Mouse (Mus musculus) kidney, adult 11 months (tissue): Measurements from ENCODE around the gene Shank2.

Experiments
- DNase-seq: peaks from one replicate; pipeline ENCODE4 v3.0.0; 2022

Shank2 gene

DNA sequence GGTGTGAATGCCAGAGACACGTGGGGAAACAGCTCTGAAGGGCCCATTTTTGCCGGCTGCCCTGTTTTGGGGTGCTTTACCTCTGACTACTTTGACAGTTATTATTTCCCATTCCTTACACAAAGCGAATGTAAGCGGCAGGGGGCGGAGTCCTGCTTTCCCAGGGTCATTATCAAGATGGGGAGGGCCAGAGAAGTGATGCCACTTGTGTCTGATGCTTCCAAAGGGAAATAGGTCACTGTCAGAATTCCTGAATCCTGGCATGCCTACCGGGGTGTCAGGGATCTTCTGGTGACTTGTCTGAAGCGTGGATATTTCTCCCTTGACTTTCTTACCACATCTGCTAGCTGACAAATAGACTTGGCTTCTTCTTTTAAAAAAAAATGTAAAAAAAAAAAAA, 173.3 kb downstream of the Shank2 start:
- DNase-seq, result no peak

DNA sequence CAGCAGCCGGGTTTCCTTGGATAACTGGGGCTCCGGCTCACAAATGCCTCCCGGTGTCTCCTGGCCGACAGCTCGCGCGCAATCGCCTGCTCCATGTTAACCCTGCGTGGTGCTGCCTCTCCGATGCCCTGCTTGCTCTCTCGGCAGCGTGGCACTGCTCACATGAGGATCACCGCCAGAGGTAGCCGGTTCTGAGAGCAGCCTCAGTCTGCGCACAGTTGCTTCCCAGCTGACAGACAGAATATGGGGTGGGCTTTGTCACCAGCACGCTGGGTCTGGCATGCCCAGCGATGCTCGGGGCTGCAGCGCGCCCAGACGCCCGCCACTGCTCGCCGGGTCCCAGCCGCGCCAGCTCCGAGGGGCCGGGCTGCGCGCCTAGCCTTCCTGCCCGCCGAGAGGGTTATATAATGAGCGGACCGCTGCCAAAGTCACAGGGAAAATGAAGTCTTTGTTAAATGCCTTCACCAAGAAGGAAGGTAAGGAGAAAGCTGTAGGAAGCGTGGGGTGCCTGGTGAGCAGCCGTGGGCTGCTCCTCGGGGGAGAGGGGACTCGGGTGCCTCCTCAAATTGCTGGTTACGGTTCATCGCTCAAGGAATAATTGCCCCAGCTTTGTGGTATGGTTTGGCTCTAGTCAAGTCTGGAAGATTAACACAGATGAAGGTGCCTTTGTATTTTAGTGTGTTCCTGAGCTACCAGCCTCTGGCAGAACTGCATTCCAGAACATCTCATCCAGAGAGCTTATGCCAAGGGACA, 173.9 kb downstream of the Shank2 start:
- peak; percentile 28 for DNase-seq

DNA sequence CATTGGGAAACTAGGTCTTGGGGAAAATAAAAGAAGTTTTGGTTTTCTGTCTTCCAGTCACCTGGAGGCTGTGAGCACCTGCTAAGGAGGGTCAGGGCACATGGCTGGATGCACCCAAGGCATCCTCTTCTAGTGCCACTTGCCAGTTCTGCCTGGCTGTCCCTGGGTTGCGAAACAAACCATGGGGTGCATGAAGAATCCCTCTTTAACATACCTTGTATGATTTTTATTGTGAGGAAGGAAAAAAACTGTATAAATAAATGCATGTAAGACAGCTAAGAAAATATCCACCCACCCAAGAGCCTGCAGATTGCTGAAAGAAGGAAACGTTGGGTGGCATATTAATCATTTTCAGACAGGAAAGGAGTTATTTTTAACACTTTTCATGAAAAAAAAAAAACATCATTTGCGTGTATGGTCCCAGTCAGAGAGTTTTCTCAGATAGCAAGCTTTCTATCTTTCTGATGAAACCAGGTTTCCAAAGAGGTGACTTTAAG, 174.6 kb downstream of the Shank2 start:
- peak; percentile 27 for DNase-seq

DNA sequence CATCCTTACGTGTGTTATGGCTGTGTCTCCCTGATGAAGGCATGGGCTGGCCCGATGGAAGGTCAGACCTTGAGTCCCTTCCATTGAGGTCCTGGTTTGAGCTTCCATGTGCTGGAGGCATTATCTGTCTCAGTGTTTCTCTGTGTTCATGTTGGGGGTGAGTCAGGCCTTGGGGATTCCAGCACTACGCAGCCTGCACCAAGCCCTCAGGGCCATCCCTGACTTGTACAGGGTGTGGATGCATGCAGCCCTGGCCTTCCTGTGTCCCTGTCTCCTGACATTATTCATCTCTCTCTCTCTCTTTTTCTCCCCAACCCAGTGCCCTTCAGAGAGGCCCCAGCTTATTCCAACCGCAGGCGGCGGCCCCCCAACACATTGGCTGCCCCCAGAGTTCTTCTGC, 177.7 kb downstream of the Shank2 start:
- no peak for DNase-seq

DNA sequence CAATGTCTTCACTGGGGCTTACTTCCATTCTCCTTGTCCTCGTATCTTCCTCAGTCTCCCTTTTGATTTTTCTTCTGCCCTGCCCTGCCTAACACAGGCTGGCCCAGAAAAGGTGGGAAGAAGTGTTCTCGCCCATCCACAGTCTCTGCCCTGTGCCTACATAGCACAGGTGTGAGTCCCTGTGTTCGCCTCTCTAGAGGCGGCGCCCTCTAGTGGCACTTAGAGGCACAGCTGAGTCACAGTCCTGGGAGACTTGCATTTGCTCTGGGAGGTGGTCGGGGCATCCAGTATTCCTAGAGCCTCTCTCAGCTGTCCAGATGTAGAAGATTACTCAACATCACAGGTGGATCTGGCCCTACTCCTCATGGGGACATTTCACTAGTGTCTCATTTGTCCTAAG, 179.2 kb downstream of the Shank2 start:
- peak; percentile 12 for DNase-seq

DNA sequence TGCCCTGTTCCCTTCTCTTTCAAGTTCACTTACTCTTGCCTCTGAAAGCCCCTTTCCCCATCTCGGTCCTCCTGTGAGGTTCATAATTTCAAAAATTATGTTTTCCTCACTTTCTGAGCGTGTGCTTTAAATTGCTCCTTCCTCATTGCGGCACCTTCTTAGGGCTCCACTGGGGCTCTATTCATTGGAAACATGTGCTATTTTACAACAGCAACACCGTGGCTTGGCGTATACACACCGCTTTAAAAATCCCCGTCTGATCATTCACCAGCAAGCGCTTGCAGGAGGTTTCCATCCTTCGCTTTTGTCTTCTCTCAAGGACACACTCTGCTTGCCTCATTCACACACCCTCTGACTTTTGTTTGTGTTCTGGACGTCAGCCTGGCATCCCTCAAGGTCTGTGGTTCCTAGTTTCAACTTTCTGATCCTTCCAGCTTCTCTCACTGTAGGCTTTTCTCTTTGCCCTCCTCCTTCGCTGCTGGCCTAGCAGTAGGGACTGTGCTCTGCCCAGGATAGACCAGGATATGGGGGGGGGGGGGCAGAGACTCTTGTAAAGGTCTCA, 186.2 kb downstream of the Shank2 start:
- DNase-seq, result no peak

DNA sequence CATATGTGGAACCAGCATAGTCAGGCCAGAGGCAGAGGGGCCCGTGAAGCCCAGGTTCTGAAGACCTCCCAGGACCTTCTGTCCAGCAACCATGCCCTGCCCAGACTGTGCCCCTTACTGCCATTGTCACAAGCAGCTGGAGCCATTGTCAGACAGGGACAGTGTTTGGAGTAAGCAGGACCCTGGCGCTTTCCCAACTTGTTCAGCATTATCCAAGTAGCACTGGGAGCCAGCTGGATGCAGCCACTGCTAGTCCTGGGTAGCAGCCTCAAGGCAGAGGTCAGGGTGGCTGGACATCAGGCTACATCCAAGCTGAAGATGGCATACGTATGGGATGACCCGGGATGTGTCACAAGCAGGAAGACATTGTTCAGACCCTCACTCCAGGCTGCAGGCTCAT, 187.7 kb downstream of the Shank2 start:
- DNase-seq, result no peak

DNA sequence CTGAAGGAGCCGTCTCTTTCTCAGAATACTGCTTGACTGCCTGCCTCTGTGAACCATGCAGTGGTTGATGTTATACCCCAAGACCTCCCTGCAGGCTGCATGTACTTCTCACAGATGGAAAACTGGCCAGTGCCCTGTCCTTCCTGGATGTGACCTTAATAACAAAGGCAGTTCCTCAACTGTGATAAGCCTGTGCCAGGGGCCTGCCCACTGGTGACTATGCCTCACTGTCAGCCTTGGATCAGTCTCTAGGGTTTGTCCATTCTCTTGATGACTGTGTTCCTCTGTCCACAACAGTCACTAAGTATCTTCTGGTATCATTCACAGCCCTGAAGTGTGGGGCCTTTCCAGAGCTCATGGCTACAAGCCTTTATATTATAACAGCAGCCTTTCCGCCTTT, 196.8 kb downstream of the Shank2 start:
- no peak for DNase-seq

DNA sequence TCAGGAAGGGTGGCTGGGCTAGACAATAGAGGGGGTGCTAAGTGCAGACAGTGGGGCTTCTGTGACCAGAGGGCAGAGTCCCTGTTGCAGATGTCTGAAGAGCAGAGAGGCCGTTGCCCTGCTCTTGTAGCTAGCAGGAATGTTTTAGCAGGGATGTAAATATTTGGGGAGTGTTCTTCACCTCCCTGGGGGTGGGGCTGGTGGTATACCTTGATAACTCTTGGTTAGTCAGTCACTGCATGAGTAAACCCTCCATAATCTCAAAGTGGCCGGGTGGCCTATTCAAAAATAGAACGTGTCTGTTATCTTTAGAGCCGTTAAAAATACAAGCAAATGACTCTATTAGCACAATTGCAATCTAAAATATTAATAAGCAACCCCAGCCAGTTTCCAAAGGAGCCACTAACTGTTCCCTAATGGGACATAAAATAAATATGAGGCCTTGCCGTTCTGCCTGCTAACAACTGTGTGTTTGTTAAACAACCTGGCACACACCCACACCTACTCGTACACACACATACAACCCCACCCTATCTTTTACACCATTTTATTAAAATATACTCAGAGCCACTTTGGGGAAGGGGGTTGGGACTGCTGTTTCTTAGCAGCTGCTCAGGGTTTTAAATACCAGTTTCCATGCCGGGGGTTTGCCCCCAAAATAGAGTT, 200.4 kb downstream of the Shank2 start:
- no peak for DNase-seq

DNA sequence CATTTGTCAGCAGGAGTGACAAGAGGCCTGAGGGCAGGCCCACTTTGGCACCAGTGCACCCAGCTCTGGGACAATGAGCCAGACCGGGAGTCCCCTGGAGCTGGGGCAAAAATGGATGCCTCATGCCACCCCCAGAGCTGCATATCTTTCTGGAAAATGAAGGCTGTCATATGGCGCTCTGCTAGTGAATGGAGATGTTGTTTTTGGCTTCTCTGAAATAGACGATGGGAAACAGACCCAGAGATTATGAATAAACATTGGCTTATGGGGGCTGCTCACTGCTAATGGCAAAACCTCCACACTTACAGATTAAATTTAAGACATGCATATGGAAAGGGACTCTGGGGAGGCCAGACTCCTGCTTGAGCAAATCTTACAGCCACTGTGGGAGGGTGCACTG, 202.6 kb downstream of the Shank2 start:
- DNase-seq, result no peak

DNA sequence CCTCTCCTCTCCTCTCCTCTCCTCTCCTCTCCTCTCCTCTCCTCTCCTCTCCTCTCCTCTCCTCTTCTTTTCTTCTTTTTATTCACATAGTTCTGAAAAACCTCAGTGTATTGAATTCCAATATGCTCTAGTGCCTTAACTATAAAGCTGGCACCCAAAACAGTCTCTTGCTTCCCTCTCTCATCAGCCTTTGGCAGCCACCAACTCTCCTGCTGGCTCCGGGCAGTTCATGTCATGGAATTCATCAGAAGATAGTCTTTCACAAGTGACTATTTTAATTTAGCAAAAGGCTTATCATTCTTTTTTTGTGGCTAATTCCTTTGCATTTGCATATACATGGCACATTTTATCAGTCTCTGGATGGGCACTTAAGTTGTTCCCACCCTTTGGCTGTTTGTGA, 203.4 kb downstream of the Shank2 start:
- no peak for DNase-seq

DNA sequence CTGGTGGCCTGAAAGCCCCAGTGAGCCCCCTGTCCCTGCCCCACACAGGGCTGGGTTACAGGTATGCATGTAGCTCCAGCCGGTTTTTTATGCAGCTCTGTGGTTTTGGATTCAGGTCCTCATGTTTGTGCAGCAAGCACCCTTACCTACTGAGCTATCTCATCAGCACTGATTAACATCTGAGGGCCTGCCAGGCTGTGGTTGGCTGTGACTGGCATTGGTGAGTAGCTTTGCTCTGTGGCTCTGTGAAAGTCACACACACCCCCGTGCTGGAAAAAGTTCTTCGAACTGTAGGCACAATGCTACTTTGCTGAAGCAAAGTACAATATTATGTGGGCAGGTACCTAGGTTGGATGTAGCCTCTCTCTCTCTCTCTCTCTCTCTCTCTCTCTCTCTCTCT, 204.1 kb downstream of the Shank2 start:
- peak; percentile 25 for DNase-seq

DNA sequence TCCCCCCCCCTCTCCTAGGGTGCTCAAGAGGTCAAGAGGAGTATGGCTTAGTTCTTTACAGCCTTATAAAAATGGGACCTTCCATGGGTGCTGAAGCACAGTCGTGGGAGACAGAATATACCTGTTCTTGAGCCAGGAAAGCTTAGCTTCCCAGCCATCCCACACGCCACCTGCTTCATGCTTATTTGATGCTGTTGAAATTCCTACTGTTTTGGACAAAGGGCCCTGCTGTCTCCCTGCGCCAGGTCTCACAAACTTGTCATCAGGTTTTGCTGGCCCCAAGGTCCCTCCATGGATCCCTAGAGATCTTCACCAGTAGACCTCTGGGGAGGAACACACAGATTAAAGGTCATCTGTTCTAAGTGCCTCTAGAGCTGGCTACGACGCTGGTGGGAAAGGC, 204.5 kb downstream of the Shank2 start:
- no peak for DNase-seq

DNA sequence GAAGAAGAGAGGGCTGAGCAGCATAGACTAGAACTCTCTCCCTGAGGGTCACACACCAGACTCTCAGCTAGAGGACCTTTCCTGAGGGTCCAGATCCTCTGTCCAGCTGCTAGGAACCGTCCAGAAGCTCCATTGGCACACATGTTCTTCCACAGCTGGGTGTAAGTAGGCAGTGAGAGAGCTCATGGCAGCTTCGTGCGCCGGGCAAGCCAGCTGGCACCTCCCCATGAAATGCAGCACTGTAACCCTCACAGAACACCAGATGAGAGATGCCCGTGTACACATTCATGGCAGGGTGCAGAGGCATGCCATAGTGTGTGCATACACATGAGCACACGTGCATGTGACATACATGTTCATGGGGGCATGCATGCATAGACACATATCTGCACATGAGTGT, 205.4 kb downstream of the Shank2 start:
- DNase-seq, result no peak

DNA sequence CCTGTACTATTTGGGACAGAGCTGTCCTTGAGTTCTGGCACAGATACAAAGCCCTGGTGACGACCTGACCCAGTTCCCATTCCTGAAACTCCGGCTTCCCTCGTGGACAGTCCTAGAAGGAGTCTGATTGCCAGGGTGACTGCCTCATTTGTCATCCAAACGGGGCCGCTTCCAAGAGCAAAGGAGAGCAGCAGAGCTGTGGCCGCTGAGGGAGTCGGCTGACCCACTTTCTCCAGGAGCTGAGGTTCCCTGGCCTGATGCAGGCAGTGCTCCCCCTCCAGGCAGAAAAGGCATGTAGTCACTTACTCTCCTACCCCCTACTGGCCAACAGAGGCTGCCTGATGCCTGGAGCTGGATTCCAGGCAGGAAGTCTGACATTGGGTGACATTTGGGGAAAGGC, 206.1 kb downstream of the Shank2 start:
- DNase-seq, result peak; percentile 50

DNA sequence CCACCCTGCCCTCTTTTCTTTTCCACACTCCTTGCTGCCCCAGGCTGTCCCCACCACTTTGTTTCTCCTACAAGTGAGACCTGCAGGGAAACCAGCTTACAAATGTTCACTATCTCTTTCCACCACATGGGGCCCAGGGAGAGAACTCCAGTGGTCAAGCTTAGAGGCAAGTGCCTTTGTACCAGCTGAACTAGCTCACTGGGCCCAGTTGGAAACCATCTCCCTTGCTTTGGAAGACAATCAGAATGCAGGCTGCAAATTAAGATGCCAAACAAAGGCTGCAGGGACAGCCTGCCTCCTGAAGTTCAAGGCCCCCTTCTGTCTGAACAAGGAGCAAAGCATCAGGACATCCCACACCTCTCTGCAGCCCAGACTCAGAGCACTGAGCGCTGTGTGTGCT, 206.9 kb downstream of the Shank2 start:
- no peak for DNase-seq

DNA sequence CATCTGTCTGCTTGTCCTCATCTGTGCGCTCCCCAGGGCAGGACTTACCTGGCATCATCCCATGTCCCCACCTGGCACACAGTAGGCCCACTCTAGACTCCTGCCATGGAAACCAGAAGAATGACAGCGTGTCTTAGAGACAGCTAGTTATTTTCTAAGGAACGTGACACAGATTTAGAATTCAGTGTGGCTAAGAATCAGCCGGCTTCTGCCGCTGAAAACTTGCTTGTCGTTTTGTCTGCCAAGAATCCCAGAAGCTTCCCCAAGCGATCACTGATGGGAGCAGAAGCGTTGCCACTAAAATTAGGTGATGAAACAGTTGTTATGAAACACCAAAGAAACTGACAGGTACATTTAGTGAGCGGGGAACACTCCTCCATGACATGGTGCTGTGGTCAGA, 208.8 kb downstream of the Shank2 start:
- no peak for DNase-seq

DNA sequence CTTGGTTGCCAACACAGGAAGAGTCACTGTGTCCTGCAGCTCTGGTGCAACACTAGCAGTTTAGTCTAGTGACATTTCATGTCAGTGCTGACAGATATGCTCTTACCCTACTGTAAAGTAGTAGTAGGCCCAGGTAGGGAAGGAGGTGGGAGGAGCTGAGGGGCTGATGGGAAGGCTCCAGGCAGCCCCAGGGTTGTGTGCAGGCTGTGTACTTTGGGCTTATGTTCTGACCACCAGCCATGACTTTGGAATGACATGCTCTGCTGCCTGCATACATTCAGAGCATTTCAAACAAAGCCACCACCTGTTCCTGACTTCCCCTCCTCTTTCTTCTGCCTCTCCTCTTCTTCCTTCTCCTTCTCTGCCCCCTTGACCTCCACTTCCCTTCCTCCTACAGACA, 211.0 kb downstream of the Shank2 start:
- DNase-seq, result peak; percentile 19

DNA sequence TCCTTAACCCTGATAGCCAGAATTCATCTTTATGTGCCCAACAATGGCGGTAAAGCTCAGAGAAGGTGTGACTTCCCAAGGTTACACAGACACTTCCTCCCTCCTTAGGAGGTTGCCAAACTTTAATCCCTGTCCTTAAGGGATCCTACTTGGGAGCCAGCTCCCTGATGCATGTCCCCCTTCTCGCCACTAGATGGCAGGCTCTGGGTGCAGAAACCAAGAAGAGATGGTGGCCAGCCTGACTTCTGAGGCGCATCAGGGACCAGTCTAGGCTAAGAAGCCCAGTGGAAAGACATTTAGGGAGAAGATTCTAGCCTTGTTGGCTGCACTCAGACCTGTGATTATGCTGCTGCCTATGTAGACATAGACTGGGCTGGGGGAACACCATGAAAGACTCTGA, 215.5 kb downstream of the Shank2 start:
- DNase-seq, result peak; percentile 53

DNA sequence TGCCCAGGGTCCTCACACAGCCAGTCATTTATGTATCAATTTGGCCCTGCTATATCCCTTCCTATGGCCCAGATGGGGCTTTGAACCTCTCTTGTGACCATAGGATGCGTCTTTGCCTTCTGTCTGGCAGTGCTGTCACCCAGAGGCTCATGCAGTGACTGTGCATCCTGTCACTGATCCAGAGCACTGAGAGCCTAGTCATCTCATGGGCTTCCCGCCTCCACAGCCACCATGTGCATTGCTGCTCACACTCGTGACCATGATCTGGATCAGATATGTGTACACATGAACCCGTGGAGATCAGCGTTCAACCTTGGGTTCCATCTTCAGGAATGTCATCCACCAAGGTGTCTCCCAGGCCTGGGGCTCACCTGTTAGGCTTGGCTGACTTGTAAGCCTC, 227.0 kb downstream of the Shank2 start:
- DNase-seq, result no peak

DNA sequence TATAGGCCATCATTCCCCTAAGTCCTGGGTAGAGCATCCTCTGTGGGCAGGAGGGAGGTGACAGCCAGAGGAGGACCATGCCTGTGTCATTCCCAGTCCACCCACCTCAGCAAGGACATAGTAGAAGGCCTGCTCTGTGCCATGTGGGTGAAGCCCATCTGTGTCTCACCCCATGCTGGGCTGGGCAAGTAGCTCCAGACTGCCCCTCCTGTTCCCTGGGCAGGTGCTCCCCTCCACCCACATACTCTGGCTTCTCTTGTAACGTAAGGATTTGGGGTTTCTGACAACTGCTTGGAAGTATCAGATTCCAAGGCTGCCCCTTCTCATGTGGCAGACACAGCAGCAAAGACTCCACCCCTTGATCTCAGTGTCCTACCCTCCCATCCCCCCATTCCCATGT, 227.7 kb downstream of the Shank2 start:
- DNase-seq, result no peak

DNA sequence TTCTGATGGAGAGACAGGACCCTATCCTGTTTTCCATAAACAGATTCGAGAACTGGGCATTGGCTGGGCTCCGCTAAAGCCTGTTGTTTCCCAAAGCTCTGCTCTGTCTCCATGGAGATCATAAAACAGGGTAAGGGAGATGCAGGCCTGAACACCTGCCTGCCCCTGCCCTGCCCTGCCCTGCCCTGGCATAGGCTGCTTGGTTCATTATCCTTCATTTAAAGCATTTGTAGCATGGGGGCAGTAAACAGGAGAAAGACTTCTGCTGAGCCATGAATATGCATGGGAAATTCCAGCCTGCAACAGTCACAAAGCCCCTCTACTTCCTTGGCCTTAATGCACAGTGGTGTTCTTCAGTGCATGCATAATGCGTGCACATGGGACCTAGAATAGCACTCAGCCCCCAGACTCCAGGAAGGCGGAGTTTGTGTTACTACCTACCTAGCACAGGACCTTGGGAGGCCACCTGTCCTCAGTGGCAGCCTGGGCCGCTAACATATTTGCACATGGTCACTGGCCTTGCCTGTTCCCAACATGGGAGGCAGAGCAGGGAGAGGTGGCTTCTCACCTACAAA, 230.5 kb downstream of the Shank2 start:
- no peak for DNase-seq

DNA sequence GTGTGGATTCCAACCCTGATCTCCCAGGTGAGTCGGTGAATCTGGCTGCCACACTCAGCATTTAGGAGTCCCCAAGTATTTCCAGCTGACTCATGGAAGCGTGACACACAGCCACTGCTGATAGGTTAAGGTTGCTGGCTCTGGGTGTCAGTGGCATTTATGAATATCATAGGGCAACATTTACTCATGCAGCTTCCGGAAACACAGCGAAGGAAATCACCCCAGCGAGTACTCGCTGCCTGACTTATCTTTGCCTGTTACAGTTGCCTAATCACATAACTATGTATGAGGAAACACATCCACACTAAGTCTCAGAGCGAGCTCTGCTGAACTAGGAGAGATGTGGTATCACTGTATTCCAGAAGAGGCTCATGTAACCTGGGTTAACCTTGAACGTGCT, 231.8 kb downstream of the Shank2 start:
- DNase-seq, result no peak

DNA sequence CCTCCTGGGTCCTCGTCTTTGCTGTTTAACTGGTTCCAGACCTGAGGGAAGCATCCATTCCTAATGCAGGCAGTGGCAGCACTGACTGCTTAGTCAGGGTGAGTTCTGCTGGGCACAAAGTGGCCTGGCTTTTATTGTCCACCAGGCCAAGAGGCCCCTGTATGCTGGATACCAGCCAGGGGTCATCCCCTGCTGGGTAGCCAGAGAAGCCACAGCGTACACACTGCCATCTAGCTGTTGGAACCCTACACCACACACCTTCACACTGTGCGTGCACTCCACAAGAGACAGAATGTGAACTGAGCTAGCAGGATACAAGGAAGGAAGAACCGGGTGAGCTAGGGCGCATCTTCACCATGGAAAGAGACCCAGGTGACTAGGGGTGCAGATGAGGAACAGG, 233.1 kb downstream of the Shank2 start:
- DNase-seq, result peak; percentile 38
